Comparison of ENCODE assay signal across 32 mouse cellular contexts in genomic region chr4:40898476-40899044, GRCm38 (mm10). TPM values are rescaled to one million over a fixed set of nuclear protein-coding genes. Genes with fewer than 3 reads are reported as not detected.
DNase-seq lines count a peak whose midpoint lies in the region; ATAC-seq and TF ChIP-seq lines count a peak whose summit lies in the region.
"Had no signal": no experiment of that assay in that cellular context is flagged by ENCODE, and none has a peak within 500 bp of the region (broad histone marks: within the 10 kb centered on the region; RNA-seq: fewer than 3 reads in every experiment).

No protein-coding gene starts in this region.

- no peak for TF ChIP-seq CTCF in lung, postnatal 0 days (IDR thresholded peaks at IDR 0.05)

- no peak for TF ChIP-seq EP300 in lung, postnatal 0 days (IDR thresholded peaks at IDR 0.05)

- H3K9me3 ChIP-seq in forebrain, embryonic 10.5 days: no peaks in the 10 kb centered on the region
- H3K9me3 ChIP-seq in forebrain, embryonic 16.5 days (ENCODE audit: control insufficient read depth, low read length): no peaks in the 10 kb centered on the region
- no peaks in the 10 kb centered on the region for H3K9me3 ChIP-seq in lung, postnatal 0 days (ENCODE audit: low read length)
- H3K9me3 ChIP-seq in hindbrain, embryonic 10.5 days: no peaks in the 10 kb centered on the region
- H3K9me3 ChIP-seq: hindbrain, embryonic 12.5 days; liver, embryonic 12.5 days; neural tube, embryonic 13.5 days had no signal

- H3K4me1 ChIP-seq in forebrain, embryonic 10.5 days: peaks cover 5% of the 10 kb centered on the region; the same call in 1 of the 2 replicates
- no peaks in the 10 kb centered on the region for H3K4me1 ChIP-seq in forebrain, embryonic 16.5 days (replicated peaks; ENCODE audit: control insufficient read depth, insufficient read depth, low read length)
- H3K4me1 ChIP-seq in lung, postnatal 0 days (ENCODE audit: insufficient read depth, low read depth, low read length): no peaks in the 10 kb centered on the region
- H3K4me1 ChIP-seq in hindbrain, embryonic 10.5 days (replicated peaks): no peaks in the 10 kb centered on the region
- H3K4me1 ChIP-seq: hindbrain, embryonic 12.5 days; midbrain, embryonic 12.5 days; neural tube, embryonic 13.5 days had no signal

- ATAC-seq in forebrain, embryonic 16.5 days: no peak
- peak; percentile 49; the same call in 1 of the 2 replicates for ATAC-seq in lung, postnatal 0 days
- ATAC-seq in frontal cortex, adult (ENCODE audit: low TSS enrichment): no peak
- ATAC-seq: forebrain, embryonic 14.5 days; hindbrain, postnatal 0 days; intestine, postnatal 0 days; liver, embryonic 12.5 days; liver, postnatal 0 days had no signal

- H3K4me3 ChIP-seq in forebrain, embryonic 10.5 days: no peak overlapping the region
- no peak overlapping the region for H3K4me3 ChIP-seq in forebrain, embryonic 16.5 days (replicated peaks; ENCODE audit: low read length)
- no peak overlapping the region for H3K4me3 ChIP-seq in lung, postnatal 0 days (ENCODE audit: low read depth, low read length)
- no peak overlapping the region for H3K4me3 ChIP-seq in macrophage (ENCODE audit: inconsistent target)
- no peak overlapping the region for H3K4me3 ChIP-seq in hindbrain, embryonic 10.5 days
- H3K4me3 ChIP-seq: hindbrain, embryonic 12.5 days; liver, embryonic 12.5 days; megakaryocyte, embryonic 14.5 days; midbrain, embryonic 12.5 days; myocyte; neural tube, embryonic 13.5 days had no signal

- H3K79me2 ChIP-seq in macrophage (ENCODE audit: inconsistent target): no peaks in the 10 kb centered on the region

- DNase-seq in forebrain, embryonic 10.5 days (ENCODE audit: extremely low spot score, low spot score): no peak
- no peak for DNase-seq in lung, postnatal 0 days (ENCODE audit: low spot score)
- no peak for DNase-seq in lung, postnatal 14 days
- DNase-seq in ES-CJ7 (ENCODE audit: low read depth, low spot score): peak; percentile 59
- no peak for DNase-seq in hindbrain, embryonic 10.5 days (ENCODE audit: low spot score)
- DNase-seq: adrenal gland, adult 8-10 months; cerebellum, adult 11 months; cerebellum, adult 9-10 months; cerebellum, postnatal 36 days; kidney, adult 9 months; kidney, postnatal 10 days; layer of hippocampus, postnatal 36 days; left cerebral cortex, postnatal 4 days; liver, postnatal 0 days; thymus, adult 2 months; thymus, postnatal 36 days had no signal

- H3K4me2 ChIP-seq in forebrain, embryonic 16.5 days (ENCODE audit: low read length): no peak overlapping the region
- H3K4me2 ChIP-seq in lung, postnatal 0 days (replicated peaks; ENCODE audit: low read depth, low read length): no peak overlapping the region
- H3K4me2 ChIP-seq: hindbrain, embryonic 12.5 days; liver, embryonic 12.5 days; midbrain, embryonic 12.5 days; neural tube, embryonic 13.5 days had no signal

- no peak overlapping the region for H3K9ac ChIP-seq in forebrain, embryonic 16.5 days (replicated peaks; ENCODE audit: low read depth, low read length)
- H3K9ac ChIP-seq in lung, postnatal 0 days (replicated peaks; ENCODE audit: low read depth): no peak overlapping the region
- H3K9ac ChIP-seq: hindbrain, embryonic 12.5 days; liver, embryonic 12.5 days; liver, postnatal 0 days; midbrain, embryonic 12.5 days; neural tube, embryonic 13.5 days had no signal

- WGBS in forebrain, embryonic 10.5 days: 79% methylated on average over 6 of the region's 6 CpGs
- WGBS in forebrain, embryonic 16.5 days: 83% methylated on average over 6 of the region's 6 CpGs
- WGBS in lung, postnatal 0 days: 79% methylated on average over 6 of the region's 6 CpGs
- WGBS in macrophage (ENCODE audit: missing documents): 99% methylated on average over 6 of the region's 6 CpGs
- WGBS in hindbrain, embryonic 10.5 days: 81% methylated on average over 6 of the region's 6 CpGs

- H3K27me3 ChIP-seq in forebrain, embryonic 10.5 days (ENCODE audit: poor library complexity, severe bottlenecking): no peaks in the 10 kb centered on the region
- no peaks in the 10 kb centered on the region for H3K27me3 ChIP-seq in forebrain, embryonic 16.5 days (replicated peaks; ENCODE audit: control insufficient read depth, insufficient read depth, low read length)
- H3K27me3 ChIP-seq in lung, postnatal 0 days (replicated peaks; ENCODE audit: insufficient read depth, low read length): no peaks in the 10 kb centered on the region
- no peaks in the 10 kb centered on the region for H3K27me3 ChIP-seq in hindbrain, embryonic 10.5 days (ENCODE audit: insufficient read depth, poor library complexity, severe bottlenecking)
- H3K27me3 ChIP-seq: hindbrain, embryonic 12.5 days; liver, embryonic 12.5 days; megakaryocyte, embryonic 14.5 days; midbrain, embryonic 12.5 days; neural tube, embryonic 13.5 days had no signal

- H3K36me3 ChIP-seq in forebrain, embryonic 10.5 days (replicated peaks): no peaks in the 10 kb centered on the region
- H3K36me3 ChIP-seq in forebrain, embryonic 16.5 days (ENCODE audit: control insufficient read depth, insufficient read depth): no peaks in the 10 kb centered on the region
- no peaks in the 10 kb centered on the region for H3K36me3 ChIP-seq in lung, postnatal 0 days (ENCODE audit: insufficient read depth, low read length)
- H3K36me3 ChIP-seq in macrophage (ENCODE audit: inconsistent target): no peaks in the 10 kb centered on the region
- no peaks in the 10 kb centered on the region for H3K36me3 ChIP-seq in hindbrain, embryonic 10.5 days
- H3K36me3 ChIP-seq: hindbrain, embryonic 12.5 days; liver, embryonic 12.5 days; midbrain, embryonic 12.5 days; neural tube, embryonic 13.5 days had no signal

- 0 out of 2 replicates have a peak overlapping the region, but pooled peaks have one; percentile 16 for H3K27ac ChIP-seq in forebrain, embryonic 10.5 days
- H3K27ac ChIP-seq in forebrain, embryonic 16.5 days (ENCODE audit: low read length): no peak overlapping the region
- no peak overlapping the region for H3K27ac ChIP-seq in lung, postnatal 0 days (ENCODE audit: low read length)
- peak overlapping the region; percentile 60 for H3K27ac ChIP-seq in macrophage
- H3K27ac ChIP-seq in hindbrain, embryonic 10.5 days: no peak overlapping the region
- H3K27ac ChIP-seq: hindbrain, embryonic 12.5 days; hindbrain, postnatal 0 days; liver, embryonic 12.5 days; midbrain, embryonic 12.5 days; neural tube, embryonic 13.5 days had no signal

RNA-seq across cellular contexts. Expression of gene Spink4, which starts 21.3 kb away (rescaled TPM):
- polyA plus RNA-seq in forebrain, embryonic 10.5 days (2016; fragmentation: Nextera tagmentation; extraction: Ambion mirVana): not detected in 2 replicates
- not detected in 2 replicates for polyA plus RNA-seq in forebrain, embryonic 16.5 days (2015; fragmentation: Nextera tagmentation; extraction: Ambion mirVana)
- polyA plus RNA-seq in lung, postnatal 0 days (2015; fragmentation: Nextera tagmentation; extraction: Ambion mirVana): 3.5 and 4.6 TPM in 2 replicates
- not detected for total RNA-seq in macrophage (2018; cell fraction: chromatin; rRNA removed)
- not detected for total RNA-seq in macrophage (2018; cell fraction: cytosol; rRNA removed)
- total RNA-seq in macrophage (2018; cell fraction: nucleus; rRNA removed): not detected
- not detected in 3 replicates for polyA plus RNA-seq in macrophage (2018)
- polyA plus RNA-seq in hindbrain, embryonic 10.5 days (2016; fragmentation: Nextera tagmentation; extraction: Ambion mirVana): not detected in 2 replicates
- total RNA-seq: gastrocnemius, adult 8-10 months; hindbrain, postnatal 0 days; layer of hippocampus, postnatal 36 days; left cerebral cortex, postnatal 4 days; midbrain, postnatal 0 days had no signal
- polyA plus RNA-seq: C2C12; embryonic facial prominence, embryonic 11.5 days; forebrain, embryonic 14.5 days; hindbrain, embryonic 12.5 days; hindbrain, postnatal 0 days; midbrain, embryonic 12.5 days; midbrain, postnatal 0 days; neural tube, embryonic 13.5 days had no signal

RNA-seq across cellular contexts. Expression of gene B4galt1, which starts 44.8 kb away (rescaled TPM):
- 20.1 TPM in 2 replicates for polyA plus RNA-seq in forebrain, embryonic 10.5 days (2016; fragmentation: Nextera tagmentation; extraction: Ambion mirVana)
- 6.9 and 7.7 TPM in 2 replicates for polyA plus RNA-seq in forebrain, embryonic 16.5 days (2015; fragmentation: Nextera tagmentation; extraction: Ambion mirVana)
- 82.9 and 89.4 TPM in 2 replicates for polyA plus RNA-seq in lung, postnatal 0 days (2015; fragmentation: Nextera tagmentation; extraction: Ambion mirVana)
- 10 to 100 TPM; 21.8 to 67.0 (median 38.1) TPM for total RNA-seq in macrophage (2018; cell fraction: chromatin; rRNA removed)
- 100 to 1,000 TPM in 10 of 26 experiments, 10 to 100 TPM in 16; 68.0 to 139 (median 95.9) TPM for total RNA-seq in macrophage (2018; cell fraction: cytosol; rRNA removed)
- 100 to 1,000 TPM in 19 of 26 experiments, 10 to 100 TPM in 7; 52.3 to 227 (median 128) TPM for total RNA-seq in macrophage (2018; cell fraction: nucleus; rRNA removed)
- polyA plus RNA-seq in macrophage (2018): 54.5 to 89.1 TPM (median 55.9 TPM) in 3 replicates
- polyA plus RNA-seq in hindbrain, embryonic 10.5 days (2016; fragmentation: Nextera tagmentation; extraction: Ambion mirVana): 15.2 and 18.8 TPM in 2 replicates

RNA-seq across cellular contexts. Expression of gene Bag1, which starts 49.5 kb away (rescaled TPM):
- 185 and 188 TPM in 2 replicates for polyA plus RNA-seq in forebrain, embryonic 10.5 days (2016; fragmentation: Nextera tagmentation; extraction: Ambion mirVana)
- 180 and 214 TPM in 2 replicates for polyA plus RNA-seq in forebrain, embryonic 16.5 days (2015; fragmentation: Nextera tagmentation; extraction: Ambion mirVana)
- 231 and 234 TPM in 2 replicates for polyA plus RNA-seq in lung, postnatal 0 days (2015; fragmentation: Nextera tagmentation; extraction: Ambion mirVana)
- total RNA-seq in macrophage (2018; cell fraction: chromatin; rRNA removed): 10 to 100 TPM in 25 of 26 experiments, 1 to 10 TPM in 1; 8.9 to 77.4 (median 28.2) TPM
- total RNA-seq in macrophage (2018; cell fraction: cytosol; rRNA removed): 100 to 1,000 TPM; 140 to 227 (median 185) TPM
- total RNA-seq in macrophage (2018; cell fraction: nucleus; rRNA removed): 100 to 1,000 TPM in 1 of 26 experiments, 10 to 100 TPM in 25; 22.8 to 106 (median 52.4) TPM
- 163 to 229 TPM (median 217 TPM) in 3 replicates for polyA plus RNA-seq in macrophage (2018)
- 198 and 208 TPM in 2 replicates for polyA plus RNA-seq in hindbrain, embryonic 10.5 days (2016; fragmentation: Nextera tagmentation; extraction: Ambion mirVana)

RNA-seq across cellular contexts. Expression of gene Chmp5, which starts 49.6 kb away (rescaled TPM):
- polyA plus RNA-seq in forebrain, embryonic 10.5 days (2016; fragmentation: Nextera tagmentation; extraction: Ambion mirVana): 88.3 and 89.5 TPM in 2 replicates
- polyA plus RNA-seq in forebrain, embryonic 16.5 days (2015; fragmentation: Nextera tagmentation; extraction: Ambion mirVana): 167 and 183 TPM in 2 replicates
- polyA plus RNA-seq in lung, postnatal 0 days (2015; fragmentation: Nextera tagmentation; extraction: Ambion mirVana): 150 and 159 TPM in 2 replicates
- 10 to 100 TPM in 22 of 26 experiments, 1 to 10 TPM in 4; 5.4 to 26.4 (median 16.8) TPM for total RNA-seq in macrophage (2018; cell fraction: chromatin; rRNA removed)
- 100 to 1,000 TPM in 19 of 26 experiments, 10 to 100 TPM in 7; 88.4 to 123 (median 104) TPM for total RNA-seq in macrophage (2018; cell fraction: cytosol; rRNA removed)
- total RNA-seq in macrophage (2018; cell fraction: nucleus; rRNA removed): 10 to 100 TPM; 17.8 to 66.7 (median 41.0) TPM
- 121 to 130 TPM (median 127 TPM) in 3 replicates for polyA plus RNA-seq in macrophage (2018)
- polyA plus RNA-seq in hindbrain, embryonic 10.5 days (2016; fragmentation: Nextera tagmentation; extraction: Ambion mirVana): 114 and 126 TPM in 2 replicates

Comparison
In these comparisons a context has a peak if more than half of its experiments do, and no peak if none do; other contexts are left out.
1. H3K27ac ChIP-seq: peak in forebrain, embryonic 10.5 days (single experiment) and macrophage (single experiment); none in forebrain, embryonic 16.5 days (single experiment), lung, postnatal 0 days (single experiment) and hindbrain, embryonic 10.5 days (single experiment).